Mouse (Mus musculus) kidney, postnatal 25 days (tissue): ENCODE data around the gene Cdhr3.

Source experiments
- DNase-seq, 2 experiments: peaks; one replicate each; pipeline ENCODE4 v3.0.0; 2021; ENCODE audit warnings: mixed read lengths in 2 of 2

Gene Cdhr3

DNA sequence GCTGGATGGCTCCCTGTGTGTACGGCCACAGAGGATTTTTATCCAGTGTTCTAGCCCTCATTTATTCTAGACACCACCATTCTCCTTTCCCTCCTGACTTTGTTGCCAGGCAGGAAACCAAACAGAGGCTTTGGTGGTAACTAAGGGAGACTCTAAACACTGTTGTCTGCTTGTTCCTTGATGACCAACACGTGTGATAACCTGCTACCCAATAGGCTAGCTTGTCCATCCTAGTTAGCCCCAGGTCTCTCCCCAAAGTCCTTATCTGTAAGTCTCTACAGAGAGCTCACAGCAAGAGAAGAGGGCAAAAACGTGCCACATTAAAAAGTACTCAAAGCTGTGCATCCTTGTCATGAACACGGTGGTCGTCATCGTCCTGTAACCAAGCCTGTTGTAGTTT is at the start of gene Cdhr3:
Gene Cdhr3 (minus strand): TSS at position 101 of the 400 bp plus-strand sequence.
- no peak for DNase-seq

DNA sequence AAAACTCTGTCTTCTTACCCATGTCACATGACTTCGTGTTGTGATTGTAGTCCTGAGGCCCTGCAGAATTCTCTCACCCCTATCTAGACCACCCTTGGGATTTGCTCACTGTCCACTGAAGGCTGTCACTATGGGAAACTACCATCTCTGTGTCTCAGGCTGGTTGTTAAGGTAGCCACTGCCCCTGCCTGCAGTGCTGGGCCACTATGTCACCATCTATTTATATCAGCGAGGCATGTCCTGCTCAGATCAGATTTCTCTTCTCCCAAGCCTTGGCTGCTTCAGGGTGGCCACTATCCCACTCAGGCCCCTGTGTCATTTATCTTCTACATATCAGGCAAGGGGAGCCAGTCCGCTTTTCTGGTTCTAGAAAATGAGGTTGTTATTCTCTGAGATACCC is 46.4 kb upstream of the Cdhr3 start:
- no peak for DNase-seq

DNA sequence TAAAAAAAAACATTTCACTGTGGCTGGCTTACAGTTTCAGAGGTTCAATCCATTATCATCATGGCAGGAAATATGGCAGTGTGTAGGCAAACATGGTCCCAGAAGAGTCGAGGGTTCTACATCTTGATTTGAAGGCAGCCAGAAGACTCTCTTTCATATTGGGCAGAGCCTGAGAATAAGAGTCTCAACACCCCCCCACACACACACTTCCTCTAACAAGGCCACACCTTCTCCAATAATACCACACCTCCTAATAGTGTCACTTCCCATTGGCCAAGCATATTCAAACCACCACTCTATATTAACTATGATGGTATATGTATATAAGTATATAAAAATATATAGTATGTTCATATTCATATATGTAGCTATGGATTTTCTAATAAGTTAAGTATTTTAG is 45.2 kb upstream of the Cdhr3 start:
- DNase-seq: no peak

- no peak for DNase-seq
Measured at GRCm38 (mm10) chr12:33131796-33132195, 39.1 kb upstream of the Cdhr3 start.

DNA sequence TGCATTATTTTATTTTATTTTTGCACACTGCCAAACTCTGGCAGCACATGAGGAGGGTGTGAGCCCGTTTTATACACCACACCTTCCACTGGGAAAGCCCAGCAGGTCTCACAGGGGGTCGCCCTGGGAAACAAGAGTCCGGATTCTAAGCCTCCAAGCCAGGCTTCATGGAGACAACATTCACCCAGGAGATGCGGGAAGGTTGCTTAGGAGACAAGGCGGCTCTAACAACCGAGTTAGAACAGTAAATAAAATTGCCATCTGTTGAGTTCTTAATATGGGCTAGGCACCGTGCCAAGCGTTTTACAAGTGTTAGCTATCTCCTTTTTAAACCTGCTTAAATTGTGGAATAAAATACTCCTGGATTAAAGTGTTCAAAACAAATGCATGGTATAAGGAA is 37.7 kb upstream of the Cdhr3 start:
- DNase-seq: no peak

- DNase-seq: peak; percentile 47 to 76
Measured at GRCm38 (mm10) chr12:33129410-33129809, 36.7 kb upstream of the Cdhr3 start.

DNA sequence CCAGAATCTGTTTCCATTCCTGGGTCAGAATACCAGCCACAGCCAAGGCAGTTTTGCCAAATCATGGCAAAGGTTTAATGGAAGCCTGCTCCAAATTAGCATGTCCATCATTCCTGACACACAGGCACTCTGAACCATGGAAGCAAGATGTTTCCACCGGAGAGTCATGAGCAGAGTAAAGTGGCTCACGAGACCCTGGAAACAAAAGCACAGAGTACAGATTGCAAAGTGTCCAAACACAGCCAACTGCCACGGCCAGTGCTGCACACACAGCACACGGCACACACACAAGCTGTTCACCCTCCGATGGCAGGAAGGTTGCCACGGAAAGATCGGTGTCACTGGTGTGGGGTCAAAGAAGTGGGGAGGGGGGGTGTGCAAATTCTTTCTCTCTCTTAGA is 36.0 kb upstream of the Cdhr3 start:
- DNase-seq: no peak

- no peak for DNase-seq
Measured at GRCm38 (mm10) chr12:33128121-33128520, 35.4 kb upstream of the Cdhr3 start.

GRCm38 (mm10) chr12:33126243-33126642 is 33.6 kb upstream of the Cdhr3 start:
- no peak for DNase-seq

- no peak for DNase-seq
Measured at GRCm38 (mm10) chr12:33125594-33126227, 33.0 kb upstream of the Cdhr3 start.

DNA sequence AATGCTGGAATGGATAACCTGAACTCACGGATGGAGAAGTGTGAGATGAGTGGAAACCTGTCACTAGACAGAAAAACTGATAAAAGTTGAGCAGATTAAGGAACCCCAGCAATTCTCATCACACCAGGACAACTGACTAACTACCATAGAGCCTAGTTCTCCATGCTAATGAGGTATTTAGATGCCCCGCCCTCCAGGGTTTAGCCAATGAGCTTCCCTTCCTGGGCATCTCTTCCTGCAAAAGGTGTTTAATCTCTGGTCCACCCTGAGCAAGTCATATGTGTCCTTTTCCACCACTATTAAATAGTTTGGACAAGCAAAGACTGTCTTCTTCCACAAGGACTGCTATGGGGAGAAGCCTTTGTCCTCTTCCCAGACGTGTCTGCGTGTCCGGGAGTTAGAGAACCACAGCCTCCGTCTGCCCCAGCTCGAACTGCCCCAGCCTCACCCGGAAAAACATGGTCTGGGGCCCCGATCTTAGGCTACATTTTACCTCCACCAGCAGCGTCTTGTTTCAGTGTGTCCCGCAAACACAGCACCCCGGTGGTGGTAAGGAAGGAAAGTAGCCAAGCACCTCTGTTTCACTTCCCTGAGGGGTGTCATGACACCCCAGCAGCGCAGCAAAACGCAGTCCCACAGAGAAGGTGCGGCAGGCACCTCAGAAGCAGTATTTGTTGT is 26.1 kb upstream of the Cdhr3 start:
- no peak for DNase-seq

DNA sequence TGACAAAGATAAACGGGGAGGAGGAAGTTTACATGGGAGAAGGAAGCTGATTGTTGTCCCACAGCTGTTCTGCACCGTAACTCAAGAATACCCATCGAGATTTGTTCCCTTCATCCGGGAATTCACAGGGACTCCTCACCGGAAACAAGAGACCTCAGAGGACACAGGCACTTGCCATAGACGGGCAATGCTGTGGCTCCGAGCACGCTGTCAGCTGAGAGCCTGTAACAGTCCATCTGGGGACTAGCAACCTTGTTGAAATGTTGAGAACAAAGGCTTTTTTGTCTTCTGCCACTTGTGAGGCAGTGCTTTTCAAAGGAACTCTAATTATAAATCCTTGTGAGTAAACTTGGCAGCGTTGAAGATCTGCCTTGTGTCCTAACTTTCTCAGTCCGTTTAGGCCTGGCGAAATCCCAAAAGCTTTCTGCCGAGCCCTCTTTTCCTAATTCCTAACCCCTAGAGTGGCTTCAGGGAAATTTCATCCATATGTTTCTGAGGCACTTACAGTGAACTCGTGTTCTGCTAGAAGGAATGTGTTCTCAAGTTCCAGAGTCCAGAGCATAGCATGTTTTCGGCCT is 18.3 kb upstream of the Cdhr3 start:
- DNase-seq: peak; percentile 40 to 42

GRCm38 (mm10) chr12:33109531-33109930 is 16.9 kb upstream of the Cdhr3 start:
- DNase-seq: peak; percentile 17 to 38

GRCm38 (mm10) chr12:33106438-33107167 is 13.9 kb upstream of the Cdhr3 start:
- DNase-seq: no peak

DNA sequence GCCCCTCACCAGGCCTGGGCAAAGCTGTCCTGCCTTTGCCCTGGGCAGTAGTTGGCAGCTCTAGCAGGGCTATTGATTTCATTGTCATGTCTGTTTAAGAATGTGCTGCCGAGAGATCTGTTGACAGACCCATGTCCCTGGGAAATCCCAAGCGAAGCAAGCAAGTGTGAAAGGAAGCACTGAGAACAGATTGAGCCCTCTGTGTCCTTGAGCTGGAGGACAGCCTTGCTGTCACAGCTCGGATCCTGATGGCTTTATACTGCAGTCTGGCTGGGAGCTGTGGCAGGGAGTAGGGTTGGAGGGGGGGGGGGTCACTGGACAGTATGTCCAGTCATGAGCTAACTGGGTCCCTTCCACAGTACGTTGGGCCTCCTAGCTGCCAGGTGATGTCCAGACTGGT is 13.0 kb upstream of the Cdhr3 start:
- DNase-seq: no peak

DNA sequence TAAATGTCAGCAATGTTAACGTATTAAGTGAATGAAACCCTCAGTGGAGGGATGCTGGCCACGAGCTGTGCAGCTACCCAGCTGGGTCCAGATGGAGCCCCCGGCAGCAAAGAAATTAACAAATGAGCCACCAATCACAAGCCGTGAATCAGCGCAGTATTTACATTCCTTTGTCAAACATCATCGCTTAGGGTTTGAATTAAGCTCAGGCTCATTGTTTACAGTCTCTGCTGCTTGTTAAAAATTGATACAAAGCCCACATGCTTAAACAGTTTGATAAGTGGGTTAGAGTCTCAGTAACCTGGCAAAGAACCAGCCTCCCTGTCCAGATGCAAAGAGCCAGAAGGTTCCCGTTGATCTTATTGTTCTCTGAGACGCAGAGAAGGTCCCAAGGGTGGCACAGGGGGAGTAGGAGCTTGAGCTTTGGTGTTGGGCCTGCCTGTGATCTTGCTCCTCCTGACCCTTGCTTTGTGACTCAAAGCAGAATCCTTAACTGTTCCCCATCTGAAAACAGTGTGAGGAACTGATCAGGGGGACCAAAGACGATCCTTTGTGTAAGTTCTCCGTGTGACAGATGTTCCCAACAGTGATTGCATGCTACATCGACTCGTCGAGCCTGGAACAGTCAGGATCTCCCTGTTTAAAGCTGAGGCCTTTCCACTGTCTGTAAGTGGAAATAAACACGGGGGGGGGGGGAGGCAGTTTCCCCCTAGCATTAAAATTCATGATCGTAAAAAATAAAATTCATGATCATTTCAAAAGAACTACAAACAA is 9.9 kb upstream of the Cdhr3 start:
- no peak for DNase-seq

DNA sequence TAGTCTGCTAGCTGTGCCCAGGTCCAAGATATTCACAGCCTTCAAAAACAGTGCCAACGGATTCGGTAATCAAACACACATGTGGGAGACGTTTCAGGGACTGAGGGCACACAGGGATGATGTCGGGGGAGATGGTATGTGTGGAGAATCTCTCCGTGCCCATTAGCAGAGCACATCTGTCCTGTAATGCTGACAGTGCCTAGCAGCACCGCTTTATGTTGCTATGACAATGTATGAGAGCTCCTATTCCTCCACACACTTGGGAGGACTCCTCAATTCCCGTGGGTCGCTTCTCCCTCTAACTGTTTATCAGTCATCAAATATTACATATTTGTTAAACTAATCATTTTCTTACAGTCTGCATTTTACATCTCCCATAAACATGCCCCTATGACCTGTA is 9.0 kb upstream of the Cdhr3 start:
- DNase-seq: no peak

DNA sequence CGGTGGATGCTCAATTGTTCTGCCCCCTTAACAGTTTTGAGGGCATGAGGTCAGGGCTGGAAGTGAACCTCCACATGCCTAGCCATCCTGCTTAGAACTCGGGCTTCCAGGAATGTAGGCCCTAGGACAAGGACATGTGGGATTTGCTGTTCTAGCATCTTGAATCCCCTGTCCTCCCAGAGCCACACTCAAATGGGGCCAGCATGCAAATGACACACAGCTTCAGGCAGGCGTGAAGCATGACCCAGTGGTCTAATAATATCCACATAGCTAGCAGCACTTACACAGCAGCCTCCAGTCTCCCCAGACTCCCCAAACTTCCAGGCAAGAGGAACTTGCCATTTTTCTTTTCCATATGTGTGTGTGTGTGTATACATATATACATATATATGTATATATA is 3.3 kb upstream of the Cdhr3 start:
- DNase-seq: no peak

DNA sequence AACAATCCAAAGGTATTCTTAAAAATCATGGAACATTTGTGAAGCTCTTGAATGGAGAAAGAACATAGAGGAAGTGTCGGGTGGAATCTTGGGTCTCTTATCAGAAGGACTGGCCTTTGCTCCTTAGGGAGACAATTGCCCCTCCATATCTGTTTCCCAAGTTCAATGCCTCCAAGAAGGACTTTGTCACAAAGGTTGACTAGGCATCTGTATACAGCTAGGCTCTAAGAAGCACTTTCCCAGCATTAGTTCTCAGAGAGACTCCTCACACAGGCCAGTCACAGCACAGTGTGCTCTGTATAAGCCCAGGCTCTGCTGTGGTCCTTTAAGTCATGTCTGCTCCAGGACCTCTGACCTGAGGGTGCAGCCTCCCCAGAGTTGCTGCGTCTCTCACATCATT is 479 bp downstream of the Cdhr3 start:
- DNase-seq: no peak

GRCm38 (mm10) chr12:33086151-33086550 is 6.5 kb downstream of the Cdhr3 start:
- no peak for DNase-seq

GRCm38 (mm10) chr12:33084683-33085082 is 8.0 kb downstream of the Cdhr3 start:
- peak in 1 of 2 experiments; percentile 39 for DNase-seq

- peak; percentile 62 to 63 for DNase-seq
Measured at GRCm38 (mm10) chr12:33083362-33083761, 9.3 kb downstream of the Cdhr3 start.

- DNase-seq: no peak
Measured at GRCm38 (mm10) chr12:33076309-33076708, 16.4 kb downstream of the Cdhr3 start.
